Mouse (Mus musculus): Measurements from ENCODE around the gene Ovol1. TPM values are rescaled to one million over a fixed set of nuclear protein-coding genes. Genes with fewer than 3 reads are reported as not detected.

Ovol1 gene
- 0.22 TPM in 1 of 2 replicates, not detected in the other for polyA plus RNA-seq (2014; fragmentation: Nextera tagmentation; extraction: Ambion mirVana)

- Histone ChIP-seq H3K4me2 (peak within 1 kb of the TSS; percentile 71), H3K4me1 (replicated peaks; ENCODE audit: control insufficient read depth, insufficient read depth, low read length) (peaks cover 14% of the 10 kb centered on the region), H3K4me3 (ENCODE audit: low read depth, low read length) (peak within 1 kb of the TSS; percentile 43), H3K27me3 (replicated peaks; ENCODE audit: control insufficient read depth, insufficient read depth, low read length) (peaks cover 93% of the 10 kb centered on the region), H3K9me3 (ENCODE audit: control insufficient read depth, low read length) (no peaks in the 10 kb centered on the region), H3K36me3 (ENCODE audit: control insufficient read depth, insufficient read depth, low read length) (no peaks in the 10 kb centered on the region), H3K27ac (ENCODE audit: low read depth, low read length) (no peak within 1 kb of the TSS), H3K9ac (ENCODE audit: low read depth, low read length) (no peak within 1 kb of the TSS)
- DNase-seq (ENCODE audit: low spot score): no peak
- ATAC-seq (replicated peaks; ENCODE audit: low FRiP score): no peak
- WGBS: 1% methylated on average over 57 of the region's 57 CpGs
These were observed at the start of gene Ovol1 for GRCm38 (mm10) chr19:5560457-5561041. Gene Ovol1 (minus strand): TSS chr19:5560646.

- DNase-seq (ENCODE audit: low spot score): peak; percentile 96
- Histone ChIP-seq H3K27ac (ENCODE audit: low read depth, low read length) (peak within 1 kb of the TSS; percentile 92), H3K36me3 (ENCODE audit: control insufficient read depth, insufficient read depth, low read length) (peaks cover 29% of the 10 kb centered on the region), H3K4me3 (ENCODE audit: low read depth, low read length) (peak within 1 kb of the TSS; percentile 72), H3K27me3 (replicated peaks; ENCODE audit: control insufficient read depth, insufficient read depth, low read length) (no peaks in the 10 kb centered on the region), H3K4me2 (peak within 1 kb of the TSS; percentile 81), H3K9ac (ENCODE audit: low read depth, low read length) (peak within 1 kb of the TSS; percentile 74), H3K4me1 (replicated peaks; ENCODE audit: control insufficient read depth, insufficient read depth, low read length) (peaks cover 36% of the 10 kb centered on the region), H3K9me3 (ENCODE audit: control insufficient read depth, low read length) (no peaks in the 10 kb centered on the region)
- ATAC-seq (replicated peaks; ENCODE audit: low FRiP score): peak; percentile 87
- WGBS: under 1% methylated on average over 54 of the region's 55 CpGs
These were observed 49.3 kb upstream of the Ovol1 start, which contains the start of gene Kat5 for GRCm38 (mm10) chr19:5609547-5610404. Gene Kat5 (minus strand): TSS chr19:5610237.

GRCm38 (mm10) chr19:5609171-5609546 lies 48.7 kb upstream of the Ovol1 start:
- Histone ChIP-seq H3K27ac (ENCODE audit: low read depth, low read length) (peak overlapping the region; percentile 92), H3K36me3 (ENCODE audit: control insufficient read depth, insufficient read depth, low read length) (peaks cover 34% of the 10 kb centered on the region), H3K9ac (ENCODE audit: low read depth, low read length) (peak overlapping the region; percentile 74), H3K27me3 (replicated peaks; ENCODE audit: control insufficient read depth, insufficient read depth, low read length) (no peaks in the 10 kb centered on the region), H3K4me2 (peak overlapping the region; percentile 81), H3K9me3 (ENCODE audit: control insufficient read depth, low read length) (no peaks in the 10 kb centered on the region), H3K4me1 (replicated peaks; ENCODE audit: control insufficient read depth, insufficient read depth, low read length) (peaks cover 36% of the 10 kb centered on the region), H3K4me3 (ENCODE audit: low read depth, low read length) (peak overlapping the region; percentile 72)
- WGBS: 55% methylated on average over 10 of the region's 10 CpGs
- DNase-seq (ENCODE audit: low spot score): no peak
- ATAC-seq (replicated peaks; ENCODE audit: low FRiP score): no peak

GRCm38 (mm10) chr19:5608707-5609106 lies 48.3 kb upstream of the Ovol1 start:
- Histone ChIP-seq H3K36me3 (ENCODE audit: control insufficient read depth, insufficient read depth, low read length) (peaks cover 38% of the 10 kb centered on the region), H3K9ac (ENCODE audit: low read depth, low read length) (peak overlapping the region; percentile 74; the same call in 1 of the 2 replicates)

GRCm38 (mm10) chr19:5607705-5608410 lies 47.4 kb upstream of the Ovol1 start:
- DNase-seq (ENCODE audit: low spot score) (no peak), ATAC-seq (replicated peaks; ENCODE audit: low FRiP score) (no peak)
- Histone ChIP-seq H3K4me2 (no peak overlapping the region), H3K9me3 (ENCODE audit: control insufficient read depth, low read length) (no peaks in the 10 kb centered on the region), H3K9ac (ENCODE audit: low read depth, low read length) (no peak overlapping the region), H3K27me3 (replicated peaks; ENCODE audit: control insufficient read depth, insufficient read depth, low read length) (no peaks in the 10 kb centered on the region), H3K36me3 (ENCODE audit: control insufficient read depth, insufficient read depth, low read length) (peaks cover 47% of the 10 kb centered on the region), H3K4me3 (ENCODE audit: low read depth, low read length) (no peak overlapping the region; the same call in 1 of the 2 replicates), H3K4me1 (replicated peaks; ENCODE audit: control insufficient read depth, insufficient read depth, low read length) (peaks cover 40% of the 10 kb centered on the region), H3K27ac (ENCODE audit: low read depth, low read length) (no peak overlapping the region)
- 94% methylated on average over 26 of the region's 26 CpGs for WGBS

More at GRCm38 (mm10) chr19:5608707-5609106, 48.3 kb upstream of the Ovol1 start:
- no peak overlapping the region; the same call in 1 of the 2 replicates for H3K27ac ChIP-seq (ENCODE audit: low read depth, low read length)
- H3K4me1 ChIP-seq (replicated peaks; ENCODE audit: control insufficient read depth, insufficient read depth, low read length): peaks cover 38% of the 10 kb centered on the region
- peak overlapping the region; percentile 72 for H3K4me3 ChIP-seq (ENCODE audit: low read depth, low read length)
- 90% methylated on average over 13 of the region's 13 CpGs for WGBS
- no peaks in the 10 kb centered on the region for H3K27me3 ChIP-seq (replicated peaks; ENCODE audit: control insufficient read depth, insufficient read depth, low read length)
- no peaks in the 10 kb centered on the region for H3K9me3 ChIP-seq (ENCODE audit: control insufficient read depth, low read length)
- ATAC-seq (replicated peaks; ENCODE audit: low FRiP score) (no peak), DNase-seq (ENCODE audit: low spot score) (no peak)
- peak overlapping the region; percentile 81 for H3K4me2 ChIP-seq

- Histone ChIP-seq H3K9me3 (ENCODE audit: control insufficient read depth, low read length) (no peaks in the 10 kb centered on the region), H3K4me1 (replicated peaks; ENCODE audit: control insufficient read depth, insufficient read depth, low read length) (peaks cover 34% of the 10 kb centered on the region), H3K36me3 (ENCODE audit: control insufficient read depth, insufficient read depth, low read length) (peaks cover 47% of the 10 kb centered on the region), H3K27me3 (replicated peaks; ENCODE audit: control insufficient read depth, insufficient read depth, low read length) (no peaks in the 10 kb centered on the region), H3K27ac (ENCODE audit: low read depth, low read length) (no peak overlapping the region), H3K4me2 (no peak overlapping the region), H3K9ac (ENCODE audit: low read depth, low read length) (no peak overlapping the region), H3K4me3 (ENCODE audit: low read depth, low read length) (no peak overlapping the region)
- DNase-seq (ENCODE audit: low spot score): no peak
- ATAC-seq (replicated peaks; ENCODE audit: low FRiP score): no peak
- WGBS: 87% methylated on average over 8 of the region's 8 CpGs
These were observed 45.8 kb upstream of the Ovol1 start for GRCm38 (mm10) chr19:5606196-5606595.

- 92% methylated on average over 7 of the region's 7 CpGs for WGBS
- Histone ChIP-seq H3K9ac (ENCODE audit: low read depth, low read length) (no peak overlapping the region), H3K4me3 (ENCODE audit: low read depth, low read length) (no peak overlapping the region), H3K27ac (ENCODE audit: low read depth, low read length) (no peak overlapping the region), H3K36me3 (ENCODE audit: control insufficient read depth, insufficient read depth, low read length) (peaks cover 47% of the 10 kb centered on the region), H3K9me3 (ENCODE audit: control insufficient read depth, low read length) (no peaks in the 10 kb centered on the region), H3K4me2 (no peak overlapping the region; the same call in 1 of the 2 replicates), H3K4me1 (replicated peaks; ENCODE audit: control insufficient read depth, insufficient read depth, low read length) (peaks cover 25% of the 10 kb centered on the region), H3K27me3 (replicated peaks; ENCODE audit: control insufficient read depth, insufficient read depth, low read length) (no peaks in the 10 kb centered on the region)
- DNase-seq (ENCODE audit: low spot score): no peak
- no peak for ATAC-seq (replicated peaks; ENCODE audit: low FRiP score)
These were observed 44.7 kb upstream of the Ovol1 start for GRCm38 (mm10) chr19:5605126-5605525.

GRCm38 (mm10) chr19:5603664-5604063 lies 43.2 kb upstream of the Ovol1 start:
- Histone ChIP-seq H3K4me1 (replicated peaks; ENCODE audit: control insufficient read depth, insufficient read depth, low read length) (peaks cover 18% of the 10 kb centered on the region), H3K9me3 (ENCODE audit: control insufficient read depth, low read length) (no peaks in the 10 kb centered on the region), H3K27ac (ENCODE audit: low read depth, low read length) (no peak overlapping the region), H3K36me3 (ENCODE audit: control insufficient read depth, insufficient read depth, low read length) (peaks cover 47% of the 10 kb centered on the region), H3K4me2 (peak overlapping the region; percentile 98; the same call in 1 of the 2 replicates), H3K9ac (ENCODE audit: low read depth, low read length) (no peak overlapping the region), H3K27me3 (replicated peaks; ENCODE audit: control insufficient read depth, insufficient read depth, low read length) (no peaks in the 10 kb centered on the region), H3K4me3 (ENCODE audit: low read depth, low read length) (no peak overlapping the region)
- ATAC-seq (replicated peaks; ENCODE audit: low FRiP score): no peak
- DNase-seq (ENCODE audit: low spot score): no peak
- WGBS: 86% methylated on average over 7 of the region's 7 CpGs

All from liver, embryonic 11.5 days (tissue).